Mouse (Mus musculus) heart, embryonic 14.5 days (tissue): ENCODE measurements around the gene Gm15557. TPM values are rescaled to one million over a fixed set of nuclear protein-coding genes. Genes with fewer than 3 reads are reported as not detected.

ENCODE experiments used
- ATAC-seq: fragments of 200-750 bp; cut with Nextera tagmentation; 2 replicates; pipeline ENCODE4 v1.8.0; 2017; ENCODE audit warnings: low read depth, moderate TSS enrichment; ENCODE audit not compliant: insufficient number of reproducible peaks, insufficient read depth, low FRiP score
- H3K27ac ChIP-seq, 2 experiments: fragments of 200-500 bp in 1 of 2; fragments of 300-500 bp in 1 of 2; sonication (generic) in 1 of 2; replicated peaks in 1 of 2; 2 replicates each; pipeline ENCODE4 v1.5.1; 2012 to 2014; ENCODE audit warnings: low read depth in 2 of 2, low read length in 2 of 2, control low read depth in 1 of 2, mild to moderate bottlenecking in 1 of 2, mixed read lengths in 1 of 2; ENCODE audit not compliant: control insufficient read depth in 1 of 2, insufficient read depth in 1 of 2
- H3K27me3 ChIP-seq: fragments of 300-500 bp; sonication (generic); 2 replicates; pipeline ENCODE4 v1.6.1; 2014; ENCODE audit warnings: mild to moderate bottlenecking, low read length, control low read depth; ENCODE audit not compliant: control insufficient read depth, insufficient read depth
- H3K36me3 ChIP-seq: fragments of 300-500 bp; sonication (generic); 2 replicates; pipeline ENCODE4 v1.6.1; 2014; ENCODE audit warnings: mild to moderate bottlenecking, control low read depth, low read length, mixed read lengths; ENCODE audit not compliant: control insufficient read depth, insufficient read depth
- H3K4me1 ChIP-seq, 2 experiments: fragments of 200-500 bp in 1 of 2; fragments of 300-500 bp in 1 of 2; sonication (generic) in 1 of 2; 2 replicates each; pipeline ENCODE4 v1.6.1; 2012 to 2014; ENCODE audit warnings: low read length in 2 of 2, control low read depth in 1 of 2, mixed read lengths in 1 of 2; ENCODE audit not compliant: control insufficient read depth in 2 of 2, insufficient read depth in 2 of 2
- H3K4me2 ChIP-seq: fragments of 300-500 bp; sonication (generic); 2 replicates; pipeline ENCODE4 v1.6.1; 2014; ENCODE audit warnings: mild to moderate bottlenecking, low read length
- H3K4me3 ChIP-seq, 2 experiments: fragments of 200-500 bp in 1 of 2; fragments of 300-500 bp in 1 of 2; sonication (generic) in 1 of 2; 2 replicates each; pipeline ENCODE4 v1.5.1; 2012 to 2014; ENCODE audit warnings: low read length in 2 of 2, mild to moderate bottlenecking in 2 of 2, control low read depth in 1 of 2, low read depth in 1 of 2, moderate library complexity in 1 of 2; ENCODE audit not compliant: control insufficient read depth in 1 of 2, insufficient read depth in 1 of 2
- H3K9ac ChIP-seq: fragments of 300-500 bp; sonication (generic); 2 replicates; pipeline ENCODE4 v1.6.1; 2014; ENCODE audit warnings: mild to moderate bottlenecking, low read length
- H3K9me3 ChIP-seq: fragments of 300-500 bp; sonication (generic); 2 replicates; pipeline ENCODE4 v1.6.1; 2016; ENCODE audit warnings: low read length, control low read depth; ENCODE audit not compliant: control insufficient read depth
- WGBS: fragments of 180-500 bp; shearing (Covaris S2); extraction: QIAGEN DNeasy Blood & Tissue Kit; methylation state at CpG from one replicate; pipeline ENCODE4 v1.1.7; 2014; 5-methylcytosine and 5-hydroxymethylcytosine counted together
- polyA plus RNA-seq: library from polyadenylated mRNA; unstranded; fragments of >200 nt; fragmentation: Nextera tagmentation; extraction: Ambion mirVana; gene quantifications from 2 replicates; pipeline ENCODE4 v1.2.1, GENCODE M21; 2014

Gm15557 gene
- polyA plus RNA-seq, 1 experiment from 2014 or later = not detected

DNA sequence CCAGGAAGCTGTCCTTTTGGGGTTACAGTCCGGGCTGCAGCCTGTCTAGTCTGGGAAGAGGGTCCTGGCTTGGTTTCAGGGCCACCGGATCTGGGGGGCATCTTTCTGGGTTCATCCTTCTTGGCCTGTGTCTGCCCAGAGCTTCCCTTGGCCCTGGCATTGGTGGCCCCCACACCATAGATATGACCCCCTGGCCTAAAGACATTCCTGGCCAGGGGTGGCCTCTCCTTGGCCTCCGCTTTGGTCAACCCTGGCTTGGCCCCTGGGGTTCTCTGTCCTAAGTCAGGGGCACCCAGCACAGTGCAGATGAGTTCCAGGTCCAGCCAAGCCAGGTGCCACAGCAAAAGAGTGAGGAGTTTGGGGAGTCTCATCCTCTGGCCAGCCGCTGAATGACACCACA is 4.2 kb downstream of the Gm15557 start:
- peak overlapping the region; percentile 34; the same call in 1 of the 2 replicates for H3K4me2 ChIP-seq
- H3K9ac ChIP-seq = peak overlapping the region; percentile 3; the same call in 1 of the 2 replicates
- WGBS = 75% methylated on average over 4 of the region's 4 CpGs
- H3K27me3 ChIP-seq = peaks cover 13% of the 10 kb centered on the region
- ATAC-seq = no peak
- H3K4me3 ChIP-seq = no peak overlapping the region
- H3K9me3 ChIP-seq = no peaks in the 10 kb centered on the region
- peaks cover 2 to 7% of the 10 kb centered on the region in 2 experiments; a peak in 2 of 4 replicates for H3K4me1 ChIP-seq
- no peaks in the 10 kb centered on the region for H3K36me3 ChIP-seq
- H3K27ac ChIP-seq = no peak overlapping the region

DNA sequence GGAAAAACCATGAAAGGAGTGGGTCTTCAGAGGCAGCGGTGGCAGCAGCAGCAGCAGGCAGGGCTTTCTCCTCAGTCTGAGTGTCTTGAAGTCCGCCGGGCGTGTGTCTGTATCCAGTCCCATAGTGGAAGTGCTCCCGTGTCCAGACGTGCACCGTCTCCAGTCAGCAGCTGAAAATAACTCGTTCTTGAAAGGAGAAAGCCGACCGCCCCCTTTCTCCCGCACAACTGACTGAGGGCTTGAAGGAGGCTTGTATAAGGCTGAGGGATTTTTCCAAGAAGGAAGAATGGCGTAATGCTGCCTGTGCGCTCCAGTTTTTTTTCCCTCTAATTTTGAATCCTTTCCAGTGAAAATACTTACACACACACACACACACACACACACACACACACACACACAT is 4.6 kb downstream of the Gm15557 start, which contains the start of gene Gdf5:
Gdf5 (minus strand) TSS at position 244 of the 400 bp plus-strand sequence.
- no peak within 1 kb of the TSS for H3K27ac ChIP-seq
- peak within 1 kb of the TSS; percentile 3; the same call in 1 of the 2 replicates for H3K9ac ChIP-seq
- no peaks in the 10 kb centered on the region for H3K36me3 ChIP-seq
- no peak within 1 kb of the TSS for H3K4me3 ChIP-seq
- no peaks in the 10 kb centered on the region for H3K9me3 ChIP-seq
- peaks cover 2 to 7% of the 10 kb centered on the region in 2 experiments; a peak in 2 of 4 replicates for H3K4me1 ChIP-seq
- peak within 1 kb of the TSS; percentile 34 for H3K4me2 ChIP-seq
- H3K27me3 ChIP-seq = peaks cover 17% of the 10 kb centered on the region
- ATAC-seq = no peak
- WGBS = 30% methylated on average over 13 of the region's 13 CpGs

DNA sequence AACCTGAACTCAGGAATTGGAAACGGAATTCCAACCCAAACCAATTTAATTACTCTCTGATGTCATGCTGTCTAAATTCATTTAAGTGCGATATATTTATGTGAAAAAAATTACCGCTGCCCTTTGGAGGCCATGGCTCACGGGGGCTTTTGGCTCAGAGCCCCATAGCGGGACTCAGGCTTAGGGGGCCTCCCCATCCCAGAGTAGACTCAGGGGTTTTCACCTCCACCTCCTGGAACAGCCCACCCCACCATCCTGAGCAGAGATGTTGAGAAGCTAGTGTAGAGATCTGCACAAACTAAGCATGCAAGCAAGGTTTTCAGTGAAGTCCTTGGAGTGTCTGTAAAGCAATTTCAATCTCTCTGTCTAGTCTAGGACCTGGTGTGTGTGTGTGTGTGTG is 5.1 kb downstream of the Gm15557 start:
- Histone ChIP-seq H3K36me3 (no peaks in the 10 kb centered on the region), H3K9me3 (no peaks in the 10 kb centered on the region), H3K27me3 (peaks cover 18% of the 10 kb centered on the region), H3K4me2 (no peak overlapping the region), H3K27ac (no peak overlapping the region), H3K9ac (no peak overlapping the region), H3K4me3 (no peak overlapping the region), H3K4me1 (peaks cover 2 to 7% of the 10 kb centered on the region in 2 experiments; a peak in 2 of 4 replicates)
- 80% methylated on average over 5 of the region's 5 CpGs for WGBS
- ATAC-seq = no peak

DNA sequence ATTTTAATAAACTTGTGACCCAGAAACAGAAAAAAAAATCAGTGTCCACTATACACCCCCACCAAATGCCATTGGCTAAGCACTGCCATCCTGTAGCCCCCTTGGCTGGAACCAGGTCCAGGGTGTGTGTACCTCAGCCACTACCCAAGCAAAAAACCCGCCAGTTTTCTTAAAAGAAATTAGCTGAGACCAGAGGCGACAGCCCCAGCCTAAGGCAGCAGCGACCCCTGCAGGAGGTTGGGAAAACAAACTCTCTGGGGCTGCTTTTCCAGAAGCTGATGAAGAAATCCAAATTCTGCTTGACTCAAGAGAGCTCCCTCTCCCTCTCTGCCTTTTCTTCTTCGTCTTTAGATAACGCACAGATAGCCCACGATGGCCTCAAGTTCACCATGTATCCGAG is 5.5 kb downstream of the Gm15557 start:
- Histone ChIP-seq H3K4me1 (peaks cover 2 to 7% of the 10 kb centered on the region in 2 experiments; a peak in 2 of 4 replicates), H3K36me3 (no peaks in the 10 kb centered on the region), H3K9me3 (no peaks in the 10 kb centered on the region), H3K27me3 (peaks cover 18% of the 10 kb centered on the region), H3K27ac (no peak overlapping the region), H3K4me3 (no peak overlapping the region), H3K4me2 (no peak overlapping the region), H3K9ac (no peak overlapping the region)
- WGBS = 4% methylated on average over 7 of the region's 7 CpGs
- ATAC-seq = no peak

DNA sequence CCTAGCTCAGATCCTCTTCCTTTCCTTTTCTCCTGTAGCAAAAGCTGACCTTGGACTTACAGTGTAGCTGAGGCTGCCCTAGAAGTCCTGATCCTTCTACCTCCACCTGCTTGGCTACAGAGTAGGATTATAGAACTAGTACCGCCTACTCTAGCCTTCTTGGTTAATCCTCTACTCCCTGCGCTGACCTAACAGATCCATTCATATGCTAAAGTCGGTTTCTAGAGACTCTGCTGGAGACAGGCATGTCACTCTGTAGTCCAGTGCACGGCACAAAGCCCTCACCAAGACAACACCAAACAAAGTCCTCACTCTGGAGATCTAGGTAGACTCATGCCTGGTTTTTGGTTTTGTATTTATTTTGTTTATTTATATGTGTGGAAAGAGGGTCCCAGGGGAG is 6.0 kb downstream of the Gm15557 start:
- no peak for ATAC-seq
- Histone ChIP-seq H3K36me3 (no peaks in the 10 kb centered on the region), H3K4me2 (no peak overlapping the region), H3K4me3 (no peak overlapping the region), H3K27ac (no peak overlapping the region), H3K9ac (no peak overlapping the region), H3K4me1 (peaks cover 2 to 7% of the 10 kb centered on the region in 2 experiments; a peak in 2 of 4 replicates), H3K27me3 (peaks cover 18% of the 10 kb centered on the region), H3K9me3 (no peaks in the 10 kb centered on the region)
- WGBS = 31% methylated on average over 4 of the region's 4 CpGs

DNA sequence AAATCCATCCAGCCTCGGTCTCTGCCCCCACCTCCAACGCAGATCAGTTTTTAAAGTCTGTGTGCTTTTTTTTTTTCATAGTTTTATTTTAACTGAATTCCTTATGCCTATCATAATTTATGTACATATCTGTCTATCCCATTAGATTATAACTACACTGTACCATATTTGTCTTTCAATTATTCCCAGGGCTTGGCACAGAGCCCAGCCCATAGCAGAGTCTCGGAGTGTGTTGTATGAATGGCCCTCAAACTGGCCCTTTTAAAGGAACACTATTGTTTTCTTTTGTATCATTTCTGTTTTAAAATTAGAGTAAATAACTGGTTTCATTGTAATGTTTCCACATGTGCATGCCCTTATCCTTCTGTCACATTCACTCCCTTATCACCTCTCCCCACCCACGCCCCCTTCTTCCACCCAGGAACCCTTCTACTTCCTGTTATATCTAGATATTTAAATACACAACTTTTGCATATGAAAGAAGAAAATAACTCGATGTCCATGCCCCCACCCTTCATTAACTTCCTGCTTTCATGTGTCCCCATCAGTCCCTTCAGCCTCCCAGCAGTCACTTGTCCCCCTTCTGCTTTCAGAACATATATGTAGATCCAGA is 7.0 kb downstream of the Gm15557 start:
- 49% methylated on average over 5 of the region's 5 CpGs for WGBS
- Histone ChIP-seq H3K27me3 (peaks cover 18% of the 10 kb centered on the region), H3K4me3 (no peak overlapping the region), H3K9me3 (no peaks in the 10 kb centered on the region), H3K9ac (no peak overlapping the region), H3K27ac (no peak overlapping the region), H3K4me2 (no peak overlapping the region), H3K4me1 (peaks cover 2 to 7% of the 10 kb centered on the region in 2 experiments; a peak in 2 of 4 replicates), H3K36me3 (no peaks in the 10 kb centered on the region)
- ATAC-seq = no peak

DNA sequence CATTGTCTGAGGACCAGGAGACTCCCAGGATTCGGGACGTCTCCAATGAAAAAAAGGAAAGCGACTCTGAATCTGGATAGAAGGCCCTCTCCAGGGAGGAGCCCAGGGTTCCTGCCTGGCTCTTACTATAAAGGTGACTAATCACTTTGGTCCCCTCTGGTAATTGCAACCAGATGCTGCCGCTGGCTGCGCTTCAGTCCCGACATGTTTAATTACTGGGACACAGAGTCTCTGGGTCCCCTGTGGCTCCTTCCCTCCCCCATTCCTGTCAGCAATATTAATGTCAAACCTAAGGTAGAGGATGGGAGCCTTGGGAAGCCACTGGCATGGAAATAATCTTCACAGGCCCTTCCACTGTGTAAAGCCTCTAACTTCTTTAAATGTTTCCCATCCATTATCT is 8.8 kb downstream of the Gm15557 start:
- Histone ChIP-seq H3K4me3 (no peak overlapping the region), H3K4me2 (no peak overlapping the region), H3K27me3 (peaks cover 17% of the 10 kb centered on the region), H3K9me3 (no peaks in the 10 kb centered on the region), H3K9ac (no peak overlapping the region), H3K36me3 (no peaks in the 10 kb centered on the region), H3K27ac (no peak overlapping the region), H3K4me1 (peaks cover 0 to 7% of the 10 kb centered on the region in 2 experiments; a peak in 2 of 4 replicates)
- 36% methylated on average over 6 of the region's 6 CpGs for WGBS
- no peak for ATAC-seq

DNA sequence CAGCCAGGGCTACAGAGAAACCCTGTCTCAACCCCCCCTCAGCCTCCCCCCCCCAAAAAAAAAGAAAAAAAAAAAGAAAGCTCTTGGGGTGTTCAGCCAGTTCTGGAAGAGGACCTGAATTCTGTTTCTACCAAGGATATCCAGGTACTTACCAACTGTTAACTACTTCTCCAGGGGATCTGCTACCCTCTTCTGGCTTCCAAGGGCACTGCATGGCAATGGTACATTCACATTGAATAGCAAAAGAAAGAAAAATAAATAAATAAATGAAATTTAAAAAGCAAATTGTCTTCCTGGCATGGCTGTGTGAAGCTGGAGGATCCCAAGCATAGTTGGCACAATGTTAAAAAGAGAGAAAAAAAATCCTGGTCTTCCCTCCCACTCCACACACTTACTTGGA is 11.5 kb downstream of the Gm15557 start:
- no peak for ATAC-seq
- H3K36me3 ChIP-seq = no peaks in the 10 kb centered on the region
- no peak overlapping the region for H3K4me2 ChIP-seq

More for the DNA sequence above, 11.5 kb downstream of the Gm15557 start:
- Histone ChIP-seq H3K4me3 (no peak overlapping the region), H3K9ac (no peak overlapping the region), H3K9me3 (no peaks in the 10 kb centered on the region), H3K27me3 (peaks cover 5% of the 10 kb centered on the region), H3K4me1 (peaks cover 0 to 6% of the 10 kb centered on the region in 2 experiments; a peak in 1 of 4 replicates), H3K27ac (no peak overlapping the region)
